Mouse (Mus musculus): ENCODE results near the gene Ccdc34.

Ccdc34 gene

DNA sequence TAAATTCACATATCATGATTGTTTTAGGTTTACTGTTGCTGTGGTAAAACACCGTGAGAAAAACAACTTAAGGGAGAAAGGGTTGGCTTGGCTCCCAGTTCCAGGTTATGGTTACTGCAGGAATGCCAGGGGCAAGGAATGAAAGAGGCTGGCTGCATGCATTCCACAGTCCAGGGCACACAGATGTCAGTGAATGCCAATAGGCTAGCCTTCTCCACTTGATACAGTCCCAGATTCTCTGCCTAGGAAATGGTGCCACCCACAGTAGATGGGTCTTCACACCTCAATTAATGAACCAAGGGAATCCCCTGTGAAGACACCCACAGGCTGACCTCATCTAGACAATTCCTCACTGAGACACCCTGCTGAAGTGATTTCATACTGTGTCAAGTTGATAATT is 12.9 kb upstream of the Ccdc34 start:
- no peak for DNase-seq

- DNase-seq, result no peak
Measured at GRCm38 (mm10) chr2:110005164-110005563, 12.5 kb upstream of the Ccdc34 start.

GRCm38 (mm10) chr2:110005596-110006239 is 11.9 kb upstream of the Ccdc34 start:
- no peak for DNase-seq

GRCm38 (mm10) chr2:110007423-110008267 is 10.0 kb upstream of the Ccdc34 start:
- peak; percentile 8 for DNase-seq

GRCm38 (mm10) chr2:110009449-110009848 is 8.2 kb upstream of the Ccdc34 start:
- no peak for DNase-seq

GRCm38 (mm10) chr2:110012184-110012725 is 5.4 kb upstream of the Ccdc34 start:
- no peak for DNase-seq

GRCm38 (mm10) chr2:110017087-110017486 is 530 bp upstream of the Ccdc34 start:
- DNase-seq, result no peak

GRCm38 (mm10) chr2:110019656-110020055 is 2.0 kb downstream of the Ccdc34 start:
- no peak for DNase-seq

DNA sequence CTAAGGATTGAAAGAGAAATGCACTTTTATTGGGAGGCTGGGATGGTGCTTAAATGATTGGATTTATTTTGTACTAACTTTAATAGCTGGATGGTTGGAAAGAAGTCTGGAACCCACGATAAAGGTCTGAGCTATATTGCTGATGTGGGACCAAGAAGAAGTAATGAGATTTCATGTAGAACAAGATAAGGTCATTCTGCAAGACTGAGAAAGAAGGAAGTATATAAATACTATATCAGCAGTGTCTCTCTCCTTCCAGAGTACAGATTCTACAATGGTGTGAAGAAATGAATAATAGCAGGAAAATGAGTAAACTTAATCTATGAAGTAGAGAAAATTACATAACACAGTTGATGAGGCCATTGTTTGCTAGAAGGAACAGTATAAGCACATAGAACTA is 2.8 kb downstream of the Ccdc34 start:
- no peak for DNase-seq

- DNase-seq, result no peak
Measured at GRCm38 (mm10) chr2:110036265-110036664, 18.6 kb downstream of the Ccdc34 start.

DNA sequence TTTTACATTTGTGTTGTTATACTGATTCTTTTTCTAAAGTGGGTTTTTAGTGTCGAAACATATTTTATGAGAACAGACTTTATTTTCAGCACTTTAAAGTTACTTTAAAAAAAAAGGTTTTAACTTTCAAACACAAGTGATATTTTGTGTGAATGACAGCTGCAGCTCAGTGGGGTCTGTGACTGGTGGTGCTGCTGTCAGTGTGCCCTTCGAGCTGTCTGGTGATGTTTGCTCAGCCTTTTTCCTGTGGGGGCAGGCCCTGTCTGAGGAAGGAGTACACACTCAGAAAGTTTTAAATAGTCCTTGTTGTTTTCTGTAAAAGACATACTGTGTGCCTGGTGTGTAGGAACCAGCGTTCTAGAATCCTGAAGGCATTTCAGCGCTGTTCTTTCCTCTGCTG is 19.0 kb downstream of the Ccdc34 start:
- no peak for DNase-seq

GRCm38 (mm10) chr2:110037221-110037620 is 19.6 kb downstream of the Ccdc34 start:
- DNase-seq, result no peak

- DNase-seq, result no peak
Measured at GRCm38 (mm10) chr2:110038341-110038740, 20.7 kb downstream of the Ccdc34 start.

GRCm38 (mm10) chr2:110042861-110043760 is 25.5 kb downstream of the Ccdc34 start:
- no peak for DNase-seq

DNA sequence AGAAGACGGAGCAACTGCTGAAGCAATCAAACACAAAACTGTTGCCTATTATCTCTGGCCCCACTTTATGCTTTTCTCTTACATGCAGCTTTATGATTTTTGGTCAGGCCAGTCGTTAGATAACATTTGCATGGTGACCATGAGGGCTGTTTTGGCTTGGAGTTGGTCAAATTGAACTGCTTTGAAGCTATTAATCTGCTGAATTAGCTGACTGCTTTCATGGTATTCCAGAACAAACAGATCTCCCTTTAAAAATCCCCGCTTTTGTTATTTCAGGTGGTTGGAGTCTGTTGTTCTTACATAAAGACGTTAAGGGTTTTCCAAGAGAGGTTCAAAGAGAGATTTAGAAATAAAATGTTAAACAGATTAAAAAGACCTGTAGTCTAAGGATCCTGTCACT is 40.8 kb downstream of the Ccdc34 start:
- DNase-seq, result no peak

- DNase-seq, result no peak
Measured at GRCm38 (mm10) chr2:110063131-110063530, 45.5 kb downstream of the Ccdc34 start.

DNA sequence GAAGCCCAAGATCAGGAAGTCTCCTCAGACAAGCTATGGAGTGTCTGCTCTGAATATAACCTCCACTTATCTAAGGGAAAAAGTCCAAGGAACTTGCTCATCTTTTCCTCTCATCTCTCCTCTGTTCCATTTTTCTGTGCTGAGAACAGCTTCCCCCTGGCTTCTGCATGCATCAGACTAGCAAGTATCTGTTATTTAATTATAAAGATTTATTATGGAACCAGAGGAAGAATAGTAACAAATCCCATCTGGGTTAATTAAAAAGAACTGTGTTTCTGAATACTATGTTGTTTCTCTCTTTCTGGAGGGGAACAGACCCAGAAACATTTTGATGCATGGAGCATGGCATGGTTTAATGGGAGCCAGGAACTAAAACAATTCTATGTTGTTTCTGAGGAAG is 51.3 kb downstream of the Ccdc34 start:
- no peak for DNase-seq

- DNase-seq, result no peak
Measured at GRCm38 (mm10) chr2:110073023-110073422, 55.4 kb downstream of the Ccdc34 start.

- no peak for DNase-seq
Measured at GRCm38 (mm10) chr2:110074646-110075452, 57.2 kb downstream of the Ccdc34 start.

DNA sequence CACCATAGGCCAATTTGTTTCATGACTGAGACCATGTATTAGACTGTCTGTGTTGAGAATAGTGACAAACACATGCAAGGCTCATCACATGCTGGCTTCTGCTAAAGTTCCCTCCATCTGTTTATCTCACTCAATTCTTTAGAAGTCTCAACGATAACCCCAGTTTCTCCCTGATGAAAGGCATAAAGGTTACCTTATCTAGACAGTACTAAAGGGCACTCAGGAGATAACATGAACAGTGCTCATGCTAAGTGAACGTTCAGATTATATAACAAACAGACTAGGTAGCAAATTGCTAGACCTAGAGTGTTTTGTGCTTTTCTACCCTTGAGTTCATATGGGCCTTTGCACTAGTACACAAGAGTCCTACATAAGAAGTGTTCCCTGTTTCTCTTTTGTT is 59.6 kb downstream of the Ccdc34 start:
- no peak for DNase-seq

GRCm38 (mm10) chr2:110077655-110078054 is 60.0 kb downstream of the Ccdc34 start:
- no peak for DNase-seq

- no peak for DNase-seq
Measured at GRCm38 (mm10) chr2:110080532-110080931, 62.9 kb downstream of the Ccdc34 start.
